Mouse (Mus musculus) urinary bladder, postnatal 36 days (tissue): ENCODE results near the gene Cav1.

Experiments used
- DNase-seq, 2 experiments: peaks; one replicate each; pipeline ENCODE4 v3.0.0; 2022; ENCODE audit warnings: low spot score in 2 of 2, mixed read lengths in 1 of 2

The Cav1 gene

GRCm38 (mm10) chr6:17317167-17317524 lies 11.0 kb downstream of the Cav1 start:
- DNase-seq = no peak

GRCm38 (mm10) chr6:17317944-17318343 lies 11.8 kb downstream of the Cav1 start:
- no peak for DNase-seq

- no peak for DNase-seq
These were observed 15.8 kb downstream of the Cav1 start for GRCm38 (mm10) chr6:17321976-17322375.

GRCm38 (mm10) chr6:17327216-17327615 lies 21.1 kb downstream of the Cav1 start:
- DNase-seq = no peak

GRCm38 (mm10) chr6:17329801-17330200 lies 23.7 kb downstream of the Cav1 start:
- DNase-seq = no peak

GRCm38 (mm10) chr6:17337724-17338123 lies 31.6 kb downstream of the Cav1 start:
- DNase-seq = no peak

- DNase-seq = no peak
These were observed 34.3 kb downstream of the Cav1 start for GRCm38 (mm10) chr6:17340406-17340805.

- DNase-seq = no peak
These were observed 41.9 kb downstream of the Cav1 start for GRCm38 (mm10) chr6:17348011-17348410.

- no peak for DNase-seq
These were observed 44.7 kb downstream of the Cav1 start for GRCm38 (mm10) chr6:17350803-17351202.

GRCm38 (mm10) chr6:17358896-17359690 lies 53.0 kb downstream of the Cav1 start:
- DNase-seq = peak; percentile 23 to 26

- DNase-seq = no peak
These were observed 56.6 kb downstream of the Cav1 start for GRCm38 (mm10) chr6:17362771-17363170.

- no peak for DNase-seq
These were observed 57.5 kb downstream of the Cav1 start for GRCm38 (mm10) chr6:17363446-17364179.

GRCm38 (mm10) chr6:17374326-17374725 lies 68.2 kb downstream of the Cav1 start:
- DNase-seq = no peak

GRCm38 (mm10) chr6:17377371-17377770 lies 71.2 kb downstream of the Cav1 start:
- DNase-seq = no peak

- no peak for DNase-seq
These were observed 74.0 kb downstream of the Cav1 start for GRCm38 (mm10) chr6:17380102-17380501.

- DNase-seq = no peak
These were observed 75.6 kb downstream of the Cav1 start for GRCm38 (mm10) chr6:17381690-17382089.

GRCm38 (mm10) chr6:17385531-17385930 lies 79.4 kb downstream of the Cav1 start:
- no peak for DNase-seq

GRCm38 (mm10) chr6:17387991-17388710 lies 82.0 kb downstream of the Cav1 start:
- DNase-seq = no peak
